Comparison of ENCODE assay signal across 12 mouse cellular contexts in the genomic region with DNA sequence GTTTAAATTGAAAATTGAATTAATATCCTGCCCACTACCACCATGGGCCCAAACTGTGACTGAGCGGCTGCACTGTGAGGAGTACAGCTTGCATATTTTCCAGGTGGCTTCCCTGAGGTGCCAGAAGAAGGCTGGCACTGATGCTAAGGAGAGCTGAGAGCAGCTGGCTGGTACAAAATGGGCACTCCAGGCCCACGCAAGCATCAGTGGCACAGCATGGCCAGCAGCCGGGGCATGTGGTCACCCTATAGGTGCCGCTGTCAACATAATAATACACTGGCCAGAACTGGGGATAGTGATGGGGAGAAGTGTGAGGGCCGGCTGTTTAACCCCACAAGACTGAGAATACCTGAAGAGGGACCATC.
DNase-seq lines count a peak whose midpoint lies in the region; ATAC-seq lines count a peak whose summit lies in the region.
"Had no signal": no experiment of that assay in that cellular context is flagged by ENCODE, and none has a peak within 500 bp of the region (broad histone marks: within the 10 kb centered on the region; RNA-seq: fewer than 3 reads in every experiment).

No protein-coding gene starts in this region.

- H3K9ac ChIP-seq in hindbrain, embryonic 14.5 days: peak overlapping the region; percentile 40; the same call in 1 of the 2 replicates
- no peak overlapping the region for H3K9ac ChIP-seq in neural tube, embryonic 15.5 days (replicated peaks)
- H3K9ac ChIP-seq: lung, embryonic 15.5 days had no signal

- peak; percentile 52 to 68 for DNase-seq in right cerebral cortex, postnatal 10 days (ENCODE audit: low spot score in 2 of 2)
- no peak for DNase-seq in right cerebral cortex, postnatal 14 days
- DNase-seq in forebrain, embryonic 10.5 days (ENCODE audit: extremely low spot score, low spot score): no peak
- no peak for DNase-seq in hindbrain, embryonic 14.5 days (ENCODE audit: low spot score)
- no peak for DNase-seq in spleen, postnatal 14 days (ENCODE audit: low spot score in 2 of 2)
- DNase-seq in gastrocnemius, postnatal 36 days: no peak
- DNase-seq: adrenal gland, postnatal 10 days; thymus, postnatal 36 days had no signal

- peak overlapping the region; percentile 72 for H3K27ac ChIP-seq in forebrain, embryonic 10.5 days
- peak overlapping the region; percentile 93 for H3K27ac ChIP-seq in hindbrain, embryonic 14.5 days
- peak overlapping the region; percentile 82 for H3K27ac ChIP-seq in neural tube, embryonic 15.5 days (replicated peaks)
- H3K27ac ChIP-seq: lung, embryonic 15.5 days had no signal

- no peak overlapping the region for H3K4me3 ChIP-seq in forebrain, embryonic 10.5 days
- H3K4me3 ChIP-seq in hindbrain, embryonic 14.5 days (replicated peaks; ENCODE audit: low read length): no peak overlapping the region
- no peak overlapping the region for H3K4me3 ChIP-seq in neural tube, embryonic 15.5 days (replicated peaks)
- H3K4me3 ChIP-seq: lung, embryonic 15.5 days had no signal

- WGBS in forebrain, embryonic 10.5 days: 87% methylated on average over 5 of the region's 5 CpGs
- 43% methylated on average over 5 of the region's 5 CpGs for WGBS in hindbrain, embryonic 14.5 days
- WGBS in neural tube, embryonic 15.5 days: 38% methylated on average over 5 of the region's 5 CpGs

- H3K27me3 ChIP-seq in forebrain, embryonic 10.5 days (ENCODE audit: poor library complexity, severe bottlenecking): no peaks in the 10 kb centered on the region
- H3K27me3 ChIP-seq in hindbrain, embryonic 14.5 days (ENCODE audit: control insufficient read depth, insufficient read depth, low read length): no peaks in the 10 kb centered on the region
- no peaks in the 10 kb centered on the region for H3K27me3 ChIP-seq in neural tube, embryonic 15.5 days (replicated peaks)
- H3K27me3 ChIP-seq: lung, embryonic 15.5 days had no signal

- ATAC-seq in hindbrain, embryonic 14.5 days (ENCODE audit: low FRiP score): peak; percentile 41
- 0 out of 2 replicates have a peak, but pooled peaks have one; percentile 10 for ATAC-seq in neural tube, embryonic 15.5 days (ENCODE audit: low FRiP score)
- ATAC-seq: intestine, postnatal 0 days had no signal

- no peaks in the 10 kb centered on the region for H3K9me3 ChIP-seq in forebrain, embryonic 10.5 days
- H3K9me3 ChIP-seq in hindbrain, embryonic 14.5 days (ENCODE audit: control insufficient read depth, low read length): no peaks in the 10 kb centered on the region
- H3K9me3 ChIP-seq in neural tube, embryonic 15.5 days (replicated peaks): no peaks in the 10 kb centered on the region
- H3K9me3 ChIP-seq: lung, embryonic 15.5 days had no signal

- H3K4me1 ChIP-seq in forebrain, embryonic 10.5 days: peaks cover 52% of the 10 kb centered on the region
- H3K4me1 ChIP-seq in hindbrain, embryonic 14.5 days (replicated peaks; ENCODE audit: control insufficient read depth, insufficient read depth, low read length): peaks cover 68% of the 10 kb centered on the region
- peaks cover 67% of the 10 kb centered on the region for H3K4me1 ChIP-seq in neural tube, embryonic 15.5 days
- H3K4me1 ChIP-seq: lung, embryonic 15.5 days had no signal

- peak overlapping the region; percentile 43 for H3K4me2 ChIP-seq in hindbrain, embryonic 14.5 days (replicated peaks)
- H3K4me2 ChIP-seq in neural tube, embryonic 15.5 days: peak overlapping the region; percentile 42
- H3K4me2 ChIP-seq: lung, embryonic 15.5 days had no signal

- intact Hi-C loops in gastrocnemius, postnatal 36 days (cut with DNase I): no loop called here

- no peaks in the 10 kb centered on the region for H3K36me3 ChIP-seq in forebrain, embryonic 10.5 days (replicated peaks)
- no peaks in the 10 kb centered on the region for H3K36me3 ChIP-seq in hindbrain, embryonic 14.5 days (replicated peaks; ENCODE audit: control insufficient read depth, insufficient read depth)
- no peaks in the 10 kb centered on the region for H3K36me3 ChIP-seq in neural tube, embryonic 15.5 days
- H3K36me3 ChIP-seq: G1E; lung, embryonic 15.5 days had no signal

Comparison
In these comparisons a context has a peak if more than half of its experiments do, and no peak if none do; other contexts are left out.
1. DNase-seq: peak in right cerebral cortex, postnatal 10 days (2 of 2); none in right cerebral cortex, postnatal 14 days (single experiment), forebrain, embryonic 10.5 days (single experiment), hindbrain, embryonic 14.5 days (single experiment), spleen, postnatal 14 days (0 of 2) and gastrocnemius, postnatal 36 days (0 of 2).
2. Peak in every context shown above with its lines, with median percentiles within 50 percentile points of each other: H3K27ac ChIP-seq.